In the genomic region with DNA sequence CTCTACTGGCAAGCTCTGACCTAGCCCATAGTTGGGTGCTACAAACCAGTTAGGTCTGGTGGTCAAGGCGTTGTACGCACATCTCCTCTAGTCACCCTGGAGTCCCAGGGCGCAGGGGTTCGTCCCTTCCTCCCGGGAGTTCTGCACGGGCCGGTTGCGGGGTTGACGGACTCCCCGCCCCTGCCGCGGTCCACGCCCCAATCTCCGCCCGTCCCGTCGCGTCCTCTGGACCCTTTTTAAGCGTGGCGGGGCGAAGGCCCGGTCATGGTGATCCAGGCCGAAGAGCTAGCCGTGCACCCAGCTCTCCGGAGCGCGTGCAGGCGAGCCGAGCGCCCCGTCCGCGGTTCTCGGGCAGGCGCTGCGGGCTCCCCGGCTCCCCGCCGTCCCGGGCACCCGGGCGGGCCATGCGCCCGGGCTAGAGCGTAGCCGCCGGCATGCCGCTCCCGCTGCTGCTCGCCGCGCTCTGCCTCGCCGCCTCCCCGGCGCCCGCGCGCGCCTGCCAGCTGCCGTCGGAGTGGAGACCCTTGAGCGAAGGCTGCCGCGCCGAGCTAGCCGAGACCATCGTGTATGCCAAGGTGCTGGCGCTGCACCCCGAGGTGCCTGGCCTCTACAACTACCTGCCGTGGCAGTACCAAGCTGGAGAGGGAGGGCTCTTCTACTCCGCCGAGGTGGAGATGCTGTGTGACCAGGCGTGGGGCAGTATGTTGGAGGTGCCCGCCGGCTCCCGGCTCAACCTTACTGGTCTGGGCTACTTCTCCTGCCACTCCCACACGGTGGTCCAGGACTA, we compare ENCODE assay signal across 8 mouse cellular contexts. TPM values are rescaled to one million over a fixed set of nuclear protein-coding genes. Genes with fewer than 3 reads are reported as not detected.
A peak's percentile ranks its signal among the peaks of the same experiment; 100 is the strongest.
DNase-seq lines count a peak whose midpoint lies in the region; ATAC-seq lines count a peak whose summit lies in the region.

A gene (plus strand): TSS at position 277 of the 787 bp plus-strand sequence.

- H3K27me3 ChIP-seq in erythroblast, embryonic 14.5 days (ENCODE audit: control insufficient read depth): peaks cover 46% of the 10 kb centered on the region
- H3K27me3 ChIP-seq in intestine, embryonic 15.5 days (replicated peaks): peaks cover 7% of the 10 kb centered on the region
- H3K27me3 ChIP-seq in limb, embryonic 15.5 days: peaks cover 32% of the 10 kb centered on the region
- peaks cover 21% of the 10 kb centered on the region for H3K27me3 ChIP-seq in neural tube, embryonic 11.5 days (ENCODE audit: control insufficient read depth, insufficient read depth, low read length)

- peak within 1 kb of the TSS; percentile 36 for H3K4me3 ChIP-seq in erythroblast, embryonic 14.5 days (replicated peaks)
- H3K4me3 ChIP-seq in intestine, embryonic 15.5 days (replicated peaks): peak within 1 kb of the TSS; percentile 58
- peak within 1 kb of the TSS; percentile 53 for H3K4me3 ChIP-seq in limb, embryonic 15.5 days
- H3K4me3 ChIP-seq in neural tube, embryonic 11.5 days (ENCODE audit: low read depth, low read length): peak within 1 kb of the TSS; percentile 42

- no peaks in the 10 kb centered on the region; the same call in 1 of the 2 replicates for H3K9me3 ChIP-seq in erythroblast, embryonic 14.5 days (ENCODE audit: control insufficient read depth, low read length)
- H3K9me3 ChIP-seq in intestine, embryonic 15.5 days: no peaks in the 10 kb centered on the region
- H3K9me3 ChIP-seq in limb, embryonic 15.5 days: no peaks in the 10 kb centered on the region
- no peaks in the 10 kb centered on the region for H3K9me3 ChIP-seq in neural tube, embryonic 11.5 days (ENCODE audit: control insufficient read depth, low read length)

- peak within 1 kb of the TSS; percentile 52 for H3K9ac ChIP-seq in intestine, embryonic 15.5 days
- H3K9ac ChIP-seq in limb, embryonic 15.5 days: peak within 1 kb of the TSS; percentile 51
- H3K9ac ChIP-seq in neural tube, embryonic 11.5 days (ENCODE audit: low read length): peak within 1 kb of the TSS; percentile 32; the same call in 1 of the 2 replicates

- WGBS in intestine, embryonic 15.5 days: under 1% methylated on average over 78 of the region's 78 CpGs
- WGBS in limb, embryonic 15.5 days: under 1% methylated on average over 78 of the region's 78 CpGs
- 1% methylated on average over 77 of the region's 78 CpGs for WGBS in neural tube, embryonic 11.5 days

- peak; percentile 67 for DNase-seq in adrenal gland, postnatal 14 days
- peak; percentile 31 for DNase-seq in gastrocnemius, postnatal 14 days
- DNase-seq in neural tube, embryonic 11.5 days (ENCODE audit: low spot score): peak; percentile 61

- no peak for ATAC-seq in erythroblast, adult 5-6 weeks (replicated peaks; ENCODE audit: low FRiP score, poor library complexity, severe bottlenecking)
- ATAC-seq in intestine, embryonic 15.5 days: peak; percentile 72
- no peak for ATAC-seq in limb, embryonic 15.5 days (ENCODE audit: insufficient number of reproducible peaks, low FRiP score, low TSS enrichment, low read depth)
- 0 out of 2 replicates have a peak, but pooled peaks have one; percentile 27 for ATAC-seq in neural tube, embryonic 11.5 days (ENCODE audit: insufficient read depth, low FRiP score, low TSS enrichment)
- ATAC-seq in inflammation-experienced regulatory T-cells, adult 6 months: no peak

- intact Hi-C loops in gastrocnemius, postnatal 14 days (cut with DNase I; ENCODE audit: low total_unique reads): no loop called here

- H3K4me1 ChIP-seq in erythroblast, embryonic 14.5 days (ENCODE audit: control insufficient read depth): no peaks in the 10 kb centered on the region; the same call in 1 of the 2 replicates
- H3K4me1 ChIP-seq in intestine, embryonic 15.5 days (replicated peaks): peaks cover 11% of the 10 kb centered on the region
- H3K4me1 ChIP-seq in limb, embryonic 15.5 days: peaks cover 12% of the 10 kb centered on the region
- no peaks in the 10 kb centered on the region; the same call in 1 of the 2 replicates for H3K4me1 ChIP-seq in neural tube, embryonic 11.5 days (ENCODE audit: control insufficient read depth, insufficient read depth, low read length)

- peak within 1 kb of the TSS; percentile 96 for H3K4me2 ChIP-seq in intestine, embryonic 15.5 days (replicated peaks)
- H3K4me2 ChIP-seq in limb, embryonic 15.5 days: peak within 1 kb of the TSS; percentile 83
- peak within 1 kb of the TSS; percentile 60 for H3K4me2 ChIP-seq in neural tube, embryonic 11.5 days (ENCODE audit: low read depth)

- no peak within 1 kb of the TSS for H3K27ac ChIP-seq in intestine, embryonic 15.5 days
- no peak within 1 kb of the TSS for H3K27ac ChIP-seq in limb, embryonic 15.5 days
- H3K27ac ChIP-seq in neural tube, embryonic 11.5 days (ENCODE audit: low read depth, low read length): no peak within 1 kb of the TSS

- no peaks in the 10 kb centered on the region for H3K36me3 ChIP-seq in erythroblast, embryonic 14.5 days (ENCODE audit: control insufficient read depth)
- no peaks in the 10 kb centered on the region for H3K36me3 ChIP-seq in intestine, embryonic 15.5 days
- no peaks in the 10 kb centered on the region for H3K36me3 ChIP-seq in limb, embryonic 15.5 days
- H3K36me3 ChIP-seq in neural tube, embryonic 11.5 days (ENCODE audit: control insufficient read depth, insufficient read depth, low read length): no peaks in the 10 kb centered on the region

RNA-seq across cellular contexts. Expression of the gene that starts here (rescaled TPM):
- 0.02 TPM in 1 of 2 replicates, not detected in the other for polyA plus RNA-seq in erythroblast, embryonic 14.5 days (2012)
- not detected in 2 replicates for total RNA-seq in erythroblast, adult 5-6 weeks (2015; ENCODE audit: low replicate concordance)
- total RNA-seq in erythroblast, adult 5-6 weeks (2017; ENCODE audit: low replicate concordance): not detected in 2 replicates
- 20.6 and 23.0 TPM in 2 replicates for total RNA-seq in adrenal gland, postnatal 14 days (2021)
- total RNA-seq in gastrocnemius, postnatal 14 days (2021): 1 to 10 TPM; 7.5 to 8.8 TPM
- 9.2 and 10.3 TPM in 2 replicates for polyA plus RNA-seq in intestine, embryonic 15.5 days (2015; fragmentation: Nextera tagmentation; extraction: Ambion mirVana)
- polyA plus RNA-seq in limb, embryonic 15.5 days (2015; fragmentation: Nextera tagmentation; extraction: Ambion mirVana): 17.3 and 19.9 TPM in 2 replicates
- polyA plus RNA-seq in neural tube, embryonic 11.5 days (2014; fragmentation: Nextera tagmentation; extraction: Ambion mirVana): 3.9 and 4.5 TPM in 2 replicates
- polyA plus RNA-seq in inflammation-experienced regulatory T-cells, adult 6 months (2017; shearing (Covaris generic)): not detected

Comparison
In these comparisons a context has a peak if more than half of its experiments do, and no peak if none do; other contexts are left out.
1. RNA of the gene that starts here (total RNA-seq): 20.6 to 23.0 TPM in adrenal gland, postnatal 14 days and 7.5 to 8.8 TPM in gastrocnemius, postnatal 14 days; not detected in erythroblast, adult 5-6 weeks; every median in the first group is over 4 times any median in the second.
2. ATAC-seq: peak in intestine, embryonic 15.5 days (single experiment) and neural tube, embryonic 11.5 days (single experiment); none in erythroblast, adult 5-6 weeks (single experiment), limb, embryonic 15.5 days (single experiment) and inflammation-experienced regulatory T-cells, adult 6 months (single experiment).
3. Peak in every context shown above with its lines, with median percentiles within 50 percentile points of each other: H3K4me3 ChIP-seq, DNase-seq, H3K4me2 ChIP-seq and H3K9ac ChIP-seq.